Mouse (Mus musculus): ENCODE results near the gene Nat8. TPM values are rescaled to one million over a fixed set of nuclear protein-coding genes. Genes with fewer than 3 reads are reported as not detected.

Gene Nat8
- polyA plus RNA-seq (2017; shearing (Covaris generic)): not detected

DNA sequence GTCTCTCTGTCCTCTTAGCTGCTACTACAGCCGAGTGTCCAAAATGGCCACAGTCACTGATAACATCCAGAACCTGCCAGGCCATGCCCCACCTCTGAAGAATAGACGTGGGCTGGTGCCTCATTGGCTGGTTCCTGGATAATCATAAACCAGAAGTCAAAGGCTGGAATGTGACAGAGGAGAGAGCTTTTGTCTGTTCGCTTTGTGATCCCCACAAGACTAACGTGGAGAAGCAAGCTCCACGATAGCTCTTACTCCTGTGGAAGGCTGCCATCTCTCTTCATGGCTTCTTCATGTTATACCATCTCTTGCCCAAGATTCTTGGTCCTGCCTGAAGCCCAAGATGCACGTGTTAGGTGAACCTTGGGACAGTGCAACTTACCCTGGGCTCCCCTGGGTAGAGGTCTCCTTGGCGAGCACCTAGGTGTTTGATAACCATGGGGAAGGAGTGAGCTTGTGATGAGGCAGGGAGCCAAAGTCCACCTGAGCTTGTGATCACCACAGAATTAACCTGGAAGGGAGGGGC lies at the start of gene Nat8:
Gene Nat8 (minus strand): TSS at position 287 of the 526 bp plus-strand sequence.

DNA sequence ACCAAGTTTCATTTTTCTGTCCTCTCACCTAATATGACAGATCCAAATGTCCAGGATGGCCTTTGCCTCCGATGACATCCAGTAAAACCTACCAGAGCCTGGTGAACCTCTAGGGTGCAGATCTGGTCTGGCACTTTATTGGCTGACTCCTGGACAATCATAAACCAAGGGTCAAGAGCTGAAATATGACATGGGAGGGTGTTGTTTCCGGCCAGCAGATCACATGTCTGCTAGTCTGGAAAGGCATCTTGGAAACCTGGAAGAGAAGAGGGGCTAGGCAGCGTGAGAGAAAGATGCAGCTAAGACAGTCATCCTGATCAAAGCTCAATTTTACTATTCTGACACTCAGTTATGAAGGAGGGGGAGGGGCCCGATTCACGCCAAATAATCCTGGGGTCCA lies 37.1 kb upstream of the Nat8 start, which contains the start of gene Nat8f2:
Gene Nat8f2 (minus strand): TSS at position 153 of the 400 bp plus-strand sequence.

DNA sequence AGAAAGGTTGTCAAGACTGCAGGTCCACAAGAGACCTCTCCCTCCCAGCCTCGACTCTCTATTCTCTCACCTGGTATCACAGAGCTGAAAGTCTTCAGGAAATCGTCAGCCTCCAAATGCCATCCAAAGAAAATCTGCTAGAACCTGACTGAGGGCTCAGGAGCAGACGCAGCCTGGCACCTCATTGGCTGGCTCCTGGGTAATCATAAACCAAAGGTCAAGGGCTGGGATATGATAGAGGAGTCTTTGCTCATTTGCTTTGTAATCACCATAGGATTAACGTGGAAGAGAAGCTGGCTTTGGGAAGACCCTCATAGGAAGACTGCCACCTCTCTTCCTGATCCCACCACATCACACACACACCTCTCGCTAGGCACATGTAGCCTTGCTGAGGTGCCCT lies 11.0 kb downstream of the Nat8 start, which contains the start of the genes Nat8f6 and Nat8f5:
Gene Nat8f6 (minus strand): TSS at position 118 of the 400 bp plus-strand sequence.
Gene Nat8f5 (minus strand): TSS at position 136 of the 400 bp plus-strand sequence.

Other genes starting within 250 kb of the Nat8 start
- 1 to 10 TPM; 1.9 to 3.9 TPM for gene Alms1, start 244.6 kb downstream of the Nat8 start, polyA plus RNA-seq (2017; shearing (Covaris generic))
- not detected for gene Nat8f7, start 118.9 kb downstream of the Nat8 start, polyA plus RNA-seq (2017; shearing (Covaris generic))
- under 1 TPM in 1 of 2 experiments, not detected in 1; 0.39 TPM for gene Nat8f3, start 66.3 kb downstream of the Nat8 start, polyA plus RNA-seq (2017; shearing (Covaris generic))
- gene Nat8f6, start 11.1 kb downstream of the Nat8 start, polyA plus RNA-seq (2017; shearing (Covaris generic)): under 1 TPM in 1 of 2 experiments, not detected in 1; 0.31 TPM
- not detected for gene Nat8f5, start 11.1 kb downstream of the Nat8 start, polyA plus RNA-seq (2017; shearing (Covaris generic))
- under 1 TPM in 1 of 2 experiments, not detected in 1; 0.25 TPM for gene Nat8f2, start 37.1 kb upstream of the Nat8 start, polyA plus RNA-seq (2017; shearing (Covaris generic))
- gene Nat8f4, start 72.8 kb upstream of the Nat8 start, polyA plus RNA-seq (2017; shearing (Covaris generic)): 1 to 10 TPM; 6.4 to 7.2 TPM
- gene Tprkb, start 79.8 kb upstream of the Nat8 start, polyA plus RNA-seq (2017; shearing (Covaris generic)): 10 to 100 TPM; 49.9 to 56.6 TPM
- 10 to 100 TPM; 10.8 to 11.4 TPM for gene Nat8f1, start 83.6 kb upstream of the Nat8 start, polyA plus RNA-seq (2017; shearing (Covaris generic))
- 100 to 1,000 TPM; 154 to 179 TPM for gene Dusp11, start 129.6 kb upstream of the Nat8 start, polyA plus RNA-seq (2017; shearing (Covaris generic))
- gene Figla, start 184.1 kb upstream of the Nat8 start, polyA plus RNA-seq (2017; shearing (Covaris generic)): under 1 TPM in 1 of 2 experiments, not detected in 1; 0.36 TPM
- gene Add2, start 196.6 kb upstream of the Nat8 start, polyA plus RNA-seq (2017; shearing (Covaris generic)): under 1 TPM; 0.38 to 0.64 TPM

All from activated CD4-positive, CD25-positive, alpha-beta regulatory T cell (primary cell).